Mouse (Mus musculus) right cerebral cortex, adult 2 months (tissue): ENCODE measurements around the gene Xylb.
"Not testable (repeated sequence)": the region's sequence is repeated elsewhere in the genome, so short reads cannot be mapped to it uniquely, and the experiment has no call there.

ENCODE experiments used
- DNase-seq, 2 experiments: peaks; one replicate each; pipeline ENCODE4 v3.0.0; 2021 to 2022; ENCODE audit warnings: low spot score in 2 of 2

Xylb gene

GRCm38 (mm10) chr9:119340909-119341816 lies 16.0 kb upstream of the Xylb start, which contains the start of gene Myd88:
Gene Myd88 (minus strand): TSS chr9:119341411.
- DNase-seq, result peak; percentile 96 to 97

GRCm38 (mm10) chr9:119342728-119343127 lies 14.5 kb upstream of the Xylb start:
- no peak for DNase-seq

- no peak for DNase-seq
Measured at GRCm38 (mm10) chr9:119346376-119346775, 10.8 kb upstream of the Xylb start.

- DNase-seq, result no peak
Measured at GRCm38 (mm10) chr9:119350531-119350930, 6.7 kb upstream of the Xylb start.

GRCm38 (mm10) chr9:119350947-119351705 lies 6.1 kb upstream of the Xylb start:
- DNase-seq, result no peak

GRCm38 (mm10) chr9:119352060-119352459 lies 5.1 kb upstream of the Xylb start:
- peak; percentile 56 to 64 for DNase-seq

- no peak for DNase-seq
Measured at GRCm38 (mm10) chr9:119353926-119354325, 3.3 kb upstream of the Xylb start.

- DNase-seq, result peak in 1 of 2 experiments; percentile 31
Measured at GRCm38 (mm10) chr9:119355943-119356342, 1.2 kb upstream of the Xylb start.

GRCm38 (mm10) chr9:119358058-119358429 lies 863 bp downstream of the Xylb start:
- DNase-seq, result no peak

- DNase-seq, result no peak
Measured at GRCm38 (mm10) chr9:119361416-119361815, 4.2 kb downstream of the Xylb start.

GRCm38 (mm10) chr9:119363229-119363628 lies 6.0 kb downstream of the Xylb start:
- DNase-seq, result no peak

- peak in 1 of 2 experiments; percentile 29 for DNase-seq
Measured at GRCm38 (mm10) chr9:119365284-119365683, 8.1 kb downstream of the Xylb start, which contains the start of gene Slc22a14. Gene Slc22a14 (minus strand): TSS chr9:119365553.

GRCm38 (mm10) chr9:119368367-119368766 lies 11.2 kb downstream of the Xylb start:
- DNase-seq, result no peak

- DNase-seq, result not testable (repeated sequence)
Measured at GRCm38 (mm10) chr9:119370770-119371169, 13.6 kb downstream of the Xylb start.

- no peak for DNase-seq
Measured at GRCm38 (mm10) chr9:119371251-119371650, 14.1 kb downstream of the Xylb start.

GRCm38 (mm10) chr9:119375008-119375407 lies 17.8 kb downstream of the Xylb start:
- DNase-seq, result no peak

- no peak for DNase-seq
Measured at GRCm38 (mm10) chr9:119375556-119375955, 18.4 kb downstream of the Xylb start.

GRCm38 (mm10) chr9:119378231-119378630 lies 21.1 kb downstream of the Xylb start:
- DNase-seq, result no peak

GRCm38 (mm10) chr9:119382603-119383002 lies 25.4 kb downstream of the Xylb start:
- DNase-seq, result peak; percentile 20 to 29

- no peak for DNase-seq
Measured at GRCm38 (mm10) chr9:119388956-119389355, 31.8 kb downstream of the Xylb start.

GRCm38 (mm10) chr9:119390214-119390613 lies 33.0 kb downstream of the Xylb start:
- DNase-seq, result no peak

- DNase-seq, result no peak
Measured at GRCm38 (mm10) chr9:119394808-119395207, 37.6 kb downstream of the Xylb start.
